Mouse (Mus musculus): ENCODE results near the gene Rhof. TPM values are rescaled to one million over a fixed set of nuclear protein-coding genes. Genes with fewer than 3 reads are reported as not detected.

Gene Rhof
- polyA plus RNA-seq, 1 experiment from 2014 or later, result 2.3 TPM

DNA sequence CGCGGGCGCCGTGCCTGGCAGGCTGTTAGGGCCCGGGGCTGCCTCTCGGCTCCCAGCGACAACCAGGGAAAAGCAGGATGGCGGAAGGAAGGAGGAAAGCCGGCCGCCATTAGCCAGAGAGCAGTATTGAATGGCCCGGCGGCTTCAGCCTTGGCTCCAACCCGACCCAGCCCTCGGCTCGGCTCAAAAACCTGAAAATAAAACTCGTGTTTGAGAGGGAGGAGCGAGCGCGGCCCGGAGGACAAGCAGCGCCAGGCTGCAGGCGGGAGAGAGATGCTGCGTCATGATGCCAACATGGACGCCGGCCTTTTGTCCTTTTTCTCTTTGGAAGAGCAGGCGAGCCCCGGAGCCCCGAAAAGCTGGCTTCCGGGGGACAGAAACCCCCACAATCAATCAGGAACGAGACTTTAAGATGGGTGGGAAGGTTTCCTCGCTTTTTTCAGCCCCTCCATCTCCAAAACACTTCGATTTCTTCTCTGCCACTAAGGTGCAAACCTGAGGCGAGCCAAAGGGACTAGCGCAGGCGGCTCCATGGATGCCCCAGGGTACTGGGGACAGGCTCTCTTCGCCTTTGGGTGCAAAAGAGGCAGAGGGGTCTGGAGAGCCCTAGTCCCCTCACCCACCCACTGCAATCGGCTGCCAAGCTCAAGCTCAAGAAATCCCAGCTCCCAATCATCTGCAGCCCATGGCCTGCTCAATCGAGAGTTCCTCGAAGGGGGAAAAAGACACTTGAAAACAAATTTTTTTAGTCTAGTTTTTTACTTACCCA lies 6.6 kb upstream of the Rhof start:
- Histone ChIP-seq H3K9me3 (no peaks in the 10 kb centered on the region), H3K4me3 (replicated peaks) (peak overlapping the region; percentile 60), H3K4me2 (peak overlapping the region; percentile 87), H3K36me3 (no peaks in the 10 kb centered on the region), H3K27ac (peak overlapping the region; percentile 100), H3K4me1 (peaks cover 39% of the 10 kb centered on the region), H3K27me3 (replicated peaks) (no peaks in the 10 kb centered on the region), H3K9ac (peak overlapping the region; percentile 88)
- ATAC-seq (ENCODE audit: insufficient read depth, low FRiP score, low read depth), result no peak
- 1% methylated on average over 39 of the region's 39 CpGs for WGBS

- Histone ChIP-seq H3K4me3 (replicated peaks) (peak overlapping the region; percentile 60), H3K4me2 (peak overlapping the region; percentile 87), H3K36me3 (no peaks in the 10 kb centered on the region), H3K4me1 (peaks cover 43% of the 10 kb centered on the region), H3K27ac (peak overlapping the region; percentile 100), H3K27me3 (replicated peaks) (no peaks in the 10 kb centered on the region), H3K9ac (peak overlapping the region; percentile 88), H3K9me3 (no peaks in the 10 kb centered on the region)
- ATAC-seq (ENCODE audit: insufficient read depth, low FRiP score, low read depth), result peak; percentile 40
- WGBS, result under 1% methylated on average over 37 of the region's 40 CpGs
Observed at GRCm38 (mm10) chr5:123138230-123138911, 5.9 kb upstream of the Rhof start.

DNA sequence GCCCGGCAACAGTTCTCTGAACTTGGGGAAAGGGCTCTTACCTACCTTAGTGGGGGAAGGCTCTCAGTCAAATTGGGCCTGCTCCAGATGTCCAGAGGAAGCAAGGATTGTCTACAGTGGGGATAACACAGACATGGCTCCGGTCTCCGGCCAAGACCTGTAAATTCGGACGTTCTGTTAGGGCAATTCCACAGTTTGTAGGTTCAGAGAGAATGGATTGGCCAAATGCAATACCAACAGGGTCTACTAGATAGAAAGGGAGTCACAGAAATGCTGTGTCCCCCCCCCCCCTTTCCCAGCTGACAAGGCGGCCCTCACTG lies 5.4 kb upstream of the Rhof start:
- peak overlapping the region; percentile 100 for H3K27ac ChIP-seq
- H3K27me3 ChIP-seq (replicated peaks), result no peaks in the 10 kb centered on the region
- no peaks in the 10 kb centered on the region for H3K9me3 ChIP-seq
- peak overlapping the region; percentile 87 for H3K4me2 ChIP-seq
- no peak for ATAC-seq (ENCODE audit: insufficient read depth, low FRiP score, low read depth)
- H3K4me3 ChIP-seq (replicated peaks), result peak overlapping the region; percentile 60
- H3K4me1 ChIP-seq, result peaks cover 46% of the 10 kb centered on the region
- H3K9ac ChIP-seq, result peak overlapping the region; percentile 88
- WGBS, result 2% methylated on average over 6 of the region's 6 CpGs
- H3K36me3 ChIP-seq, result no peaks in the 10 kb centered on the region

GRCm38 (mm10) chr5:123137044-123137909 lies 4.8 kb upstream of the Rhof start:
- Histone ChIP-seq H3K36me3 (no peaks in the 10 kb centered on the region), H3K9ac (peak overlapping the region; percentile 88), H3K27me3 (replicated peaks) (no peaks in the 10 kb centered on the region), H3K4me1 (peaks cover 52% of the 10 kb centered on the region), H3K9me3 (no peaks in the 10 kb centered on the region), H3K27ac (peak overlapping the region; percentile 100), H3K4me2 (peak overlapping the region; percentile 87), H3K4me3 (replicated peaks) (peak overlapping the region; percentile 60)
- ATAC-seq (ENCODE audit: insufficient read depth, low FRiP score, low read depth), result peak; percentile 27
- WGBS, result 3% methylated on average over 20 of the region's 20 CpGs

- H3K9me3 ChIP-seq, result no peaks in the 10 kb centered on the region
- peak overlapping the region; percentile 88; the same call in 1 of the 2 replicates for H3K9ac ChIP-seq
- H3K27me3 ChIP-seq (replicated peaks), result no peaks in the 10 kb centered on the region
- no peaks in the 10 kb centered on the region for H3K36me3 ChIP-seq
- peaks cover 60% of the 10 kb centered on the region for H3K4me1 ChIP-seq
- peak; percentile 69 for ATAC-seq (ENCODE audit: insufficient read depth, low FRiP score, low read depth)
- peak overlapping the region; percentile 60 for H3K4me3 ChIP-seq (replicated peaks)
- H3K4me2 ChIP-seq, result peak overlapping the region; percentile 87
- H3K27ac ChIP-seq, result peak overlapping the region; percentile 100
- WGBS, result under 1% methylated on average over 13 of the region's 13 CpGs
Observed at GRCm38 (mm10) chr5:123136361-123137043, 4.0 kb upstream of the Rhof start.

DNA sequence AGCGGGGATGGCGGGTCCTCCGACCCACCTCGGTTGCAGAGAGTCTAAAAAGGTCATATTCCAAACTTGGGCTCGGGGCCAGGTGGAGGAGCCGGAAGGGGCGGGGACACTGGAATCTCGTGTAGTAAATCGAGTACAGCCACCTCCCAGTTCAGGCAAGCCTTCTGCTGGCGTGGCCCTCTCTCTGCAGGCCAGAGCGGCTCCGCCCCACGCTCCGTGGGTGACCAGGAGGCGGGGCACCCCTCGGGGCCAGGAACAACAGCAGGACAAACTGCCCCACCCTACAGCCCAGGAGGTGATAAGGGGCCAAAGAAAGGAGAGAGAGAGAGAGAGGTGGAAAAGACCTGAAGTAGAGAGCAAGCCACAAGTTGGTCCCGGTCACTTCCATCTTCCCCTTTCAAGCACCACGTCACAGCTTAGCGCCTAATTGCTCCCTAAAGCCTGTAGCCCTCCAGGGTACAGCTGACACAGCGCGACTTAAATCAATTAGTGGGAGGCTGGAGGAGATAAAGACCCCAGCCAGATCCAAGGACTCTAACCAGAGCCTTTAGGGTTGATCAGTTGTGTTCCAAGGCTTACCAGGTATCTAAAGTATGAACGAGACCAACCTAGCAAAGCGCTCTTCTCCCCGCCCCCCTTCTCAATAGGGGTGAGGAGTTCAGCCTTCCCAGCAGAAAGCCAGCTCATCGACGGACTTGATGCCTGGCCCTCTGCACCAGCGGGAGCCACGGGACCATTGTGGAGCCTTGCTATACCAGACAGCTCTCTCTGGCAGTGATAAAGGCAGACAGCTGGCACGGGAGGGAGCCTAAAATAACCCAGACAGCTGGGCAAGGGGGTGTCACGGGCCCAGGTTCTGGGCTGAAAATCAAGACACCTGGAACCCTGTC lies 3.2 kb upstream of the Rhof start:
- Histone ChIP-seq H3K4me3 (replicated peaks) (peak overlapping the region; percentile 60), H3K9me3 (no peaks in the 10 kb centered on the region), H3K36me3 (no peaks in the 10 kb centered on the region), H3K27me3 (replicated peaks) (no peaks in the 10 kb centered on the region), H3K9ac (peak overlapping the region; percentile 88; the same call in 1 of the 2 replicates), H3K4me2 (peak overlapping the region; percentile 87), H3K4me1 (peaks cover 64% of the 10 kb centered on the region), H3K27ac (peak overlapping the region; percentile 100)
- 4% methylated on average over 30 of the region's 30 CpGs for WGBS
- peak; percentile 45 for ATAC-seq (ENCODE audit: insufficient read depth, low FRiP score, low read depth)

- 20% methylated on average over 8 of the region's 8 CpGs for WGBS
Observed at GRCm38 (mm10) chr5:123134875-123135382, 2.4 kb upstream of the Rhof start.

DNA sequence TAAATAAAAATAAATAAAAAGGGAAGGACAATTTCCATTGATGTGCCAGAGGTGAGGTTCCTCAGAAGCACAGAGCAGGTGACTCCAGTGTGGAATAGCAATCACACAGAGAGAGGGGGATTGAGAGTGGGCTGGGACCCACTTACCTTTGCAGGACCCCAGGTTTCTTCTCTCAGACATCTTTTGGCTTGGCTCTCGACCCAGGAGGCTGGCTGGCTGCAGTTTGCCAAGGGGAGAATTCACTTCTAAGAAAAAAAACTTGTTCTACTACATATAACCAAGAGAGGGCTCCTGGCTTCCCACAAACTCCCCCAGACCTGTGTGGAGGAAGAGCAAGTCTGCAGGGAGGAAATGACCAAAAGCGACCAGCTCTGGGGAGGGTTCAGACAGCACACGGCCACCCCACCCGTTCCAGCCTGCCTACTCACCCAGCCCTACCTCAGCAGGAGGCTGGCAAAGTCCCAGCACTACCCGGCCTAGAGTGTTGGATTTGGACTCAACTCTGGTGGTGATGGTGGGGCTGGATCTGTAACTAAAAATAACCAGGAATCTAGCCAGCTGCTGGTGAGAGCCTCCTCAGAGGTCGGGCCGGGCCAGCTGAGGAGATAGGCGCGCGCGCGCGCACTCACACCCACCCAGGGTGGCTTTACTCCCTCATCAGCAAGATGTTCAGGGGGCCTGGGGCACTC lies 1.8 kb upstream of the Rhof start:
- Histone ChIP-seq H3K4me3 (replicated peaks) (peak overlapping the region; percentile 60), H3K36me3 (no peaks in the 10 kb centered on the region), H3K27me3 (replicated peaks) (no peaks in the 10 kb centered on the region), H3K4me2 (peak overlapping the region; percentile 87), H3K9ac (no peak overlapping the region), H3K4me1 (peaks cover 64% of the 10 kb centered on the region), H3K9me3 (no peaks in the 10 kb centered on the region), H3K27ac (peak overlapping the region; percentile 100)
- 24% methylated on average over 13 of the region's 13 CpGs for WGBS
- ATAC-seq (ENCODE audit: insufficient read depth, low FRiP score, low read depth), result no peak

More at GRCm38 (mm10) chr5:123134875-123135382, 2.4 kb upstream of the Rhof start:
- ATAC-seq (ENCODE audit: insufficient read depth, low FRiP score, low read depth), result no peak
- Histone ChIP-seq H3K4me1 (peaks cover 64% of the 10 kb centered on the region), H3K36me3 (no peaks in the 10 kb centered on the region), H3K4me2 (peak overlapping the region; percentile 87), H3K27ac (peak overlapping the region; percentile 100), H3K9me3 (no peaks in the 10 kb centered on the region), H3K9ac (no peak overlapping the region), H3K27me3 (replicated peaks) (no peaks in the 10 kb centered on the region), H3K4me3 (replicated peaks) (peak overlapping the region; percentile 60)

- Histone ChIP-seq H3K27me3 (replicated peaks) (no peaks in the 10 kb centered on the region), H3K9ac (no peak overlapping the region), H3K4me2 (peak overlapping the region; percentile 87), H3K9me3 (no peaks in the 10 kb centered on the region), H3K4me3 (replicated peaks) (no peak overlapping the region), H3K27ac (peak overlapping the region; percentile 100), H3K4me1 (peaks cover 64% of the 10 kb centered on the region), H3K36me3 (no peaks in the 10 kb centered on the region)
- 24% methylated on average over 7 of the region's 7 CpGs for WGBS
- no peak for ATAC-seq (ENCODE audit: insufficient read depth, low FRiP score, low read depth)
Observed at GRCm38 (mm10) chr5:123133784-123134143, 1.3 kb upstream of the Rhof start.

DNA sequence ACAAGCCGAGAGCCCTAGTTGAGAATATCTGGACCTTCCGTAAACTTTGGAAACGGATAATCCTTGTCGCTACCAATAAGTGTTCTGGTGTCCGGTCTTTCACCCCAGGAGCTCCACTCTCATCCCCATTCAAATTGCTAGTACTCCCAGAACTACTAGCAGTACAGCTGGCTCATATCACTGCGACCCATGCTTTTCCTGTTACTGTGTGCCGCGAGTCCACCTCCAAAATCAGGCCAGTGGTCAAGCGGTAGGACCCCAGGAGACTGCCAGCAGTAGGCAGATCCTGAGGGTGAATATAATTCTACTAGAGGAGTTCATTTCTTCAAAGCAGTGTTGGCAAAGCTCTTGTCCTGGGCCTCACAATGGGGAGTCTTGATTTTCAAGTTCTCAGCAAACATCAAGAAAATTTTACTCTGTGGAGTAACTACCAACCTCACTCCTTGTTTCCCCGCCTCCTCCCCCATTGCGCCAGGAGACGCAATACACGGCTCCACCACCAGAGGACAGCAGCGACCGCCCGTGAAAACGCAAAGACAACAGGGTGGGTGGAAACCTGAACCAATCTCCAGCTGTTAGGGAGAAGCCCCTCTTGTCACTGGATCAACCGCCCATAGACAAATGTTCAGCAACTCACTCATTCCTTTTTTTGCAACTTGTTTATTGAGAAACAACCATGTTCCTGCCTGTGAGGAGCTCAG lies 741 bp upstream of the Rhof start:
- Histone ChIP-seq H3K27ac (peak overlapping the region; percentile 100), H3K4me1 (peaks cover 64% of the 10 kb centered on the region), H3K9ac (no peak overlapping the region), H3K4me2 (peak overlapping the region; percentile 87), H3K27me3 (replicated peaks) (no peaks in the 10 kb centered on the region), H3K4me3 (replicated peaks) (no peak overlapping the region), H3K36me3 (no peaks in the 10 kb centered on the region), H3K9me3 (no peaks in the 10 kb centered on the region)
- ATAC-seq (ENCODE audit: insufficient read depth, low FRiP score, low read depth), result no peak
- WGBS, result 15% methylated on average over 18 of the region's 18 CpGs

Data from stomach, embryonic 15.5 days (tissue).